Mouse (Mus musculus): ENCODE data around the gene Kcp. TPM values are rescaled to one million over a fixed set of nuclear protein-coding genes. Genes with fewer than 3 reads are reported as not detected.
A peak's percentile ranks its signal among the peaks of the same experiment; 100 is the strongest.

The Kcp gene
- total RNA-seq, 2 experiments from 2014 or later: 6.8 to 7.5 TPM

- DNase-seq (ENCODE audit: low spot score in 2 of 2): peak; percentile 88 to 95
Observed at GRCm38 (mm10) chr6:29467583-29468354, 40.0 kb downstream of the Kcp start, which contains the start of gene Atp6v1f. TSS of gene Atp6v1f (plus strand) at chr6:29467718.

DNA sequence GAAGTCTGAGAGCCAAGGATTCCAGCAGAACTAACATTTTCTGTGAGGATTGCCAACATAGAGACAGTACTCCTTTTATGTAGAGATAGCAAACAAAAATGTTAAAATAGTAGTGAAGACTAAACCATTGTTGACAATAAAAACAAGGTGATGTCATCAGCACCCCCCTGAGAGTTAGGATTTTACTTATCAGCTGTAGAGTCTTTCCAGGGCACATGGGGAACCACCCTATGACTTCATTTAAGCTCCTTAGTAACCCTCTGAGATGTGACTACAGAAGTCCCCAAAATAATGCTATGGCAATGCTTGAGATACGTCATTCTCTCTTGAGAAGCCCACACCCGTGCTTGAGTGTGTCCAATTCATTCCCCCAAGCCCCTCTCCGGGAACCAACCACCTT, 44.4 kb downstream of the Kcp start:
- DNase-seq (ENCODE audit: low spot score in 2 of 2): no peak

DNA sequence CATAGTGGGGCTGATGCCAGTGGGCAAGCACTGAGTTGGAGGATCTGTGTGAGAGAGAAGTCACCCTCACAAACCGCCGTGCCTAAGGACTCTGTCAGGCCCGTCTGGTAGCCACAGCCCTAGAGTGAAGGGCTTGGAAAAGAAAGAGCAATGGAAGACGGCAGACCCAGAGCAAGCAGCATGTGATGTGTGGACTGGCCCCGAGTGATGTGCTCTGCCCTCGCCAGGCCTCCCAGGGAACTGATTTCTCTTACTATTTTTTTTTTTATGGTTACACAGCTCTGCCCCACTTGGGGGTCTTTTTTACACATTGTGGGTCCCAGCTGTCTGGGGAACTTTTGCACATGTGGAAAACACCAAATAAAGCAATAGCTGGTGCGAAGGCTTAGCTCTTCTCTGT, 46.2 kb downstream of the Kcp start:
- no peak for DNase-seq (ENCODE audit: low spot score in 2 of 2)

DNA sequence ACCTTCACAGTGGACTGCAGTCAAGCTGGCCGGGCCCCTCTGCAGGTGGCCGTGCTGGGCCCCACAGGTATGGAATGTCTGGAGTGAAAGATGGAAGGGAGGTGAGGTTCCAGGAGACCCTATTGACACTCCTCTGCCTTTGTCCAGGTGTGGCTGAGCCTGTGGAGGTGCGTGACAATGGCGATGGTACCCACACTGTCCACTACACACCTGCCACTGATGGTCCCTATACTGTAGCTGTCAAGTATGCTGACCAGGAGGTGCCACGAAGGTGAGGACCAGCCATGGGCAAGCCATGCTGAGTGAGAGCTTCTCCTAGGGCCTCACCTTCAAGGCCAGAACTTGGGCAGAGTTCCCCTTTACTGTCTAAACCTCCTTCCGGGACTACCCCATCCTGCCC, 57.1 kb downstream of the Kcp start:
- DNase-seq (ENCODE audit: low spot score in 2 of 2): no peak

GRCm38 (mm10) chr6:29449858-29450257, 57.9 kb downstream of the Kcp start:
- no peak for DNase-seq (ENCODE audit: low spot score in 2 of 2)

- DNase-seq (ENCODE audit: low spot score in 2 of 2): no peak
Observed at GRCm38 (mm10) chr6:29445354-29445753, 62.4 kb downstream of the Kcp start.

GRCm38 (mm10) chr6:29444773-29445172, 63.0 kb downstream of the Kcp start:
- DNase-seq (ENCODE audit: low spot score in 2 of 2): no peak

- DNase-seq (ENCODE audit: low spot score in 2 of 2): no peak
Observed at GRCm38 (mm10) chr6:29439789-29440188, 68.0 kb downstream of the Kcp start.

GRCm38 (mm10) chr6:29439251-29439650, 68.5 kb downstream of the Kcp start:
- DNase-seq (ENCODE audit: low spot score in 2 of 2): no peak

- DNase-seq (ENCODE audit: low spot score in 2 of 2): no peak
Observed at GRCm38 (mm10) chr6:29436461-29436934, 71.3 kb downstream of the Kcp start.

GRCm38 (mm10) chr6:29435940-29436451, 71.8 kb downstream of the Kcp start:
- DNase-seq (ENCODE audit: low spot score in 2 of 2): no peak

DNA sequence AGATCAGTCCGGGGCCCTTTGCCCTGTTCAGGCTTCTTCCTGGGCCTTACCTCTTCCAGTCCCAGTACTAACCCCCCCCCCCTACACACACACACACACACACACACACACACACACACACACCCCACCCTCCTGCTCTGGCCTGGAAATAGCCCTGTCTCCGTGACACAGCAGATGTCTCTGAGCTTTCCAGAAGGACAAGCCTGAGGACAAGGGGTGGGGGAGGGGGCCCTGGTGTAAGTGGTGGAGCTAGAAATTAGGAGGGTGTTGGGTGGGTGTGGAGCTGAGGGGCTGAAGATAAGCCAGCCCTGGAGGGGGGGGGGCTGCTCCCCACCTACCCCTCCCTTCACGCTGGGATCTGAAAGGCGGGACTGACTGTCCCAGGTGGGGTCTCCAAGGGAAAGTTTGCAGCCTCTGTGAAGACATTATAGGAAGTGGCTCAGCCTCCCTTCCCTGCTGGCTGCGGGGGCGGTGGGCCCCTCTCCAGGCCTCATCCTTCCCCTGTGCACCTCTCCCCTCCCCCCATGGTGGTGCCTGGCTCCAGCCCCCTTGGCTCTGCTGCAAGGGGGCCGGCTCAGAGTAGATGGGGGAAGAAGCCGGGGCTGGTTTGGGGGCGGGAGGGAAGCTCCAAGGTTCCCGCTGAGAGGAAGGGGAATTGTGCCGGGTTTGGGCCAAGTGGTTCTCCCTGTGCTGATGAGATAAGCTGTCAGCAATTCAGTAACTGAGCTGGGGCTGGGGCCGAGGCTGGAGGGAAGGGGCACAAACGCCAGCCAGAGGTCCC, 72.7 kb downstream of the Kcp start:
- DNase-seq (ENCODE audit: low spot score in 2 of 2): no peak

DNA sequence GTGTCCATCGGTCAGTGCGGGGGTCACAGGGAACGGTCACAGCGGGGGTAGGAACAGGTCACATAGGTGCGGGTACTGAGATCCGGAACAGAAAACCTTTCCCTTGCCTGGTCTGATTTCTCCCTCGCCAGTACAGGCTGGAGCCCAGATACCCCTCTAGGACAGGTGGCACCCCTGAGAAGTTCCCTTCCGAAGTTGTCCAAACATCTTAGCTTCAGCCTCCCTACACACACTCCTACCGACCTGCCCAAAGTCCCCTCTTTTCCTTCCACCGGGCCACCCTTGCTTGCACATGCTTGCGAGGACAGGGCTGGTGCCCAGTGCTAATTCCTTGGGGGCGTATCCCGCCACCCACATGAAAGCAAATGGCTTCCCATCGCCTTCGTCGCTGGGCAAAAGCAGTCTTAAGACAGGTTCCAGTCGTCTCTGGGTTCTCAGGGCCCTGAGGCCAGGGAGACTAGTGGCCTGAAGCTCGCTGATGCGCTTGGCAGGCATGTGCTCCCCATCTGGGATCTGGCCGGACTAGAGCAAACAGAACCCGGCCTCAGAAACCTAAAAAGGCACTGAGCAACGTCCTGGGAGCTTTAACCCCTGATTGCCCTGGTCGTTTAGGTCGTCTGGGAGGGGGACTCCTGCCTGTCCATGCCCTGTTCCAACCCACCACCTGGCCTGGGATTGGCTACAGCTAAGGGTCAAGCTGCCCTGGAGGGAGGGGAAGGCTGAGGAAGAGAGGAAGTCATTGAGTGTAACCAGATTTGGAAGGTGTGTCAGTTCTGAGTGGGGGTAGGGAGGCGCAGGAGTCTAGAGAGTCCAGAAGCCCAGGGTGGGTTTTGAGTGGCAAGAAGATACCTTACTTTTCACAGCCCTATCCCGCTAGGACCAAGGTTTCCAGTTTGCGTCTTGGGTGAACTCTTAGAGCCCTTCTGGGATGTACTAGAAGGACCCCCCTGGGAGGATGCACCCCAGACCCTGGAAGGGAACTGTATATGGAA, 73.7 kb downstream of the Kcp start:
- no peak for DNase-seq (ENCODE audit: low spot score in 2 of 2)

DNA sequence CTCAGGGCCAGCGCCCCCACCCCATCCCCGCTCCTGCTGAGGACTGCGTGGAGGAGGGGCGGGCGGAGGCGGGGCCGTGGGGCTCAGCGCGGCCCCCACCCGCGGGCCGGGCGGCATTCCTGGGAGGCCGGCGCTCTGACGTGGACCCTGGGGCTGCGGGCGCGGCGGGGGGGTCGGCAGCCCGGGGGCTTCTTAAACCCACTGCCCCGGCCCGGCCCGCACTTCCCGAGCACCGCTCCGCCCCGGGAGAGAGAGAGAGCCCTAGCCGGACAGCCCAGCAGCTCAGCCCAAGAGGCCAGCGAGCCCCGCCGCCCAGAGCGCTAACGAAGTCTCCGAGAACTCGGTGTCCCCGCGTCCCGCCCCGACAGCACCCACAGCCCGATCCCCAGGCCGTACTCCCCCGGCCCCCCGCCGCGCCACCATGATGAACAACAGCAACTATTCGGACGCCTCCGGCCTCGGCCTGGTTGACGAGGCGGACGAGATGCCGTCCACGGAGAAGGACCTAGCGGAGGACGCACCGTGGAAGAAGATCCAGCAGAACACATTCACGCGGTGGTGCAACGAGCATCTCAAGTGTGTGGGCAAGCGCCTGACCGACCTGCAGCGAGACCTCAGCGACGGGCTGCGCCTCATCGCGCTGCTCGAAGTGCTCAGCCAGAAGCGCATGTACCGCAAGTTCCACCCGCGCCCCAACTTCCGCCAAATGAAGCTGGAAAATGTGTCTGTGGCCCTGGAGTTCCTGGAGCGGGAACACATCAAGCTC, 74.5 kb downstream of the Kcp start, which contains the start of gene Flnc:
Flnc (plus strand) TSS at position 219 of the 766 bp plus-strand sequence.
- no peak for DNase-seq (ENCODE audit: low spot score in 2 of 2)

DNA sequence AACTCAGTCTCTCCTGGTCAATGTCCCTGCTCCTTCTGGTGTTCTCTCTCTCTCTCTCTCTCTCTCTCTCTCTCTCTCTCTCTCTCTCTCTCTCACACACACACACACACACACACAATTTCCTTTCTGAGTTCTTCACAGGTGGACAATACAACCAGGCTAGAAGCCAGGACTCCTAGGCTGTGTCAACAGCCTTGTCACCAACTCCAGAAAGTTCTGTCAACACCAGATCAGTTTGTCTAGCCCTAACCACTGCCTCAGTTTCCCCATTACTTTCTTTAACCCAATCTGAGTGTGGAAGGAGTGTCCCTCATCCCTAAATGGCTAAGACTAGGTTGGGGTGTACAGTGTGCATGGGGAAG, 75.1 kb downstream of the Kcp start:
- DNase-seq (ENCODE audit: low spot score in 2 of 2): no peak

- DNase-seq (ENCODE audit: low spot score in 2 of 2): no peak
Observed at GRCm38 (mm10) chr6:29432156-29432555, 75.6 kb downstream of the Kcp start.

GRCm38 (mm10) chr6:29431473-29431872, 76.3 kb downstream of the Kcp start:
- no peak for DNase-seq (ENCODE audit: low spot score in 2 of 2)

DNA sequence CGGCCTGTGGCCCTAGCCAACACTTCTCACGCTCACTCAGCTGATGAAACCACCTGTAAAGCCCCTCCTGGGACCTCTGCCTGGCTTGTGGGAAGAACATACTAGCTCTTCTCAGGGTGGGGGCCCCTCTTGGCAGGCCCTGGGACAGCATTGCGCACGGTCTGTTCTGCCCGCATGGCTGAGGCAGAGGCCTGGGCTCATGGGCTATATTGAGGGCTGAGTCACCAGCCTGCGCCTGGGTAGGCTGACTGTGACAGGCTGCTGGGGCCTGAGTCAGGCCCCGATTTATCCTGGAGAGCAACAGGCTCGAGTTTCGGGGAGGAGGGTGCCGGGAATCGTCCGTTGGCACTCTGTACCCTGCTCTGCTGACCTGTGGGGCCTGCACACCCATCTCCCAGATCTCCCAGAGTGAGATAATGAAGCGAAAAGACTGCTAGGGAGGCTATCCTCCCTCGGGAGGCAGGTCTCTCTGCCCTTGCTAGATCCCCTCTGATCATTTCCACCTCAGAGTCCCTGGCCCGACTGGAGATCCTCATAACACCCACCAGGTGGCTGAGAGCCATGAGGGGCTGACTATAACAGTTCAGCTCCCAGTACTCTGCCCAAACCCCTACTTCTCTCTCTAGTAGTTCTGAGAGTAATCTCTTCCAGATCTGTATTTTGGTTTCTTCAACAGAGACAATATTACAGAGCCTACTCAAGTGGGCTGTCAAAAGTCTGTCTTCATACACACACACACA, 76.9 kb downstream of the Kcp start:
- no peak for DNase-seq (ENCODE audit: low spot score in 2 of 2)

DNA sequence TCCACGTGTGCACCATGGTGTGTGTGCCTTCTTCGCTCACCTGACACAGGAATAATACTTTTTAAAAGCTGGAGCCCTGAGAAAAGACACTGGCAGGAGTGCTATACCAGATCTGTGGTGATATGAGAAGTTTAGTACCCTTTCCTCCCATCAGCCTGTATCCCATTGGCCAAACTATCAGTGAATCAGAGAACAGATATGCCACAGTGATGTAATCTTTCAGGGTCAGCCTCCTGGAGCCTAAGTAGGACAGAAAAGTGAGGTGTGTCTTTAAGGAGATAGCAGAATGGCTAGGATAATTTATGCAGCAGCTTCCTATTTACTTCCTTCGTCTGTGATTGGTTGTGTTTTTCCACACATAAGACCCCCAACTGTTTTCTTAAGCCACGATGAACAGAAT, 79.6 kb downstream of the Kcp start:
- no peak for DNase-seq (ENCODE audit: low spot score in 2 of 2)
